ENCODE assay signal across 8 mouse cellular contexts in genomic region chr15:83172492-83173429, GRCm38 (mm10). TPM values are rescaled to one million over a fixed set of nuclear protein-coding genes. Genes with fewer than 3 reads are reported as not detected.
DNase-seq lines count a peak whose midpoint lies in the region; ATAC-seq and TF ChIP-seq lines count a peak whose summit lies in the region.

Cyb5r3 (minus strand) TSS chr15:83172592.

- H3K27me3 ChIP-seq in hindbrain, embryonic 14.5 days (ENCODE audit: control insufficient read depth, insufficient read depth, low read length) = no peaks in the 10 kb centered on the region
- no peaks in the 10 kb centered on the region for H3K27me3 ChIP-seq in liver, embryonic 16.5 days (ENCODE audit: control insufficient read depth, insufficient read depth, low read depth, low read length)

- no peak for DNase-seq in left cerebral cortex, adult 18-20 months (ENCODE audit: low spot score in 2 of 2)
- DNase-seq in left cerebral cortex, adult 11 months (ENCODE audit: low spot score) = no peak
- no peak for DNase-seq in adrenal gland, postnatal 10 days
- DNase-seq in gastrocnemius, adult 2 months = no peak
- peak; percentile 37 for DNase-seq in hindbrain, embryonic 14.5 days (ENCODE audit: low spot score)
- no peak for DNase-seq in yolk sac, embryonic 10.5 days (ENCODE audit: low spot score)
- no peak for DNase-seq in urinary bladder, adult 18-20 months (ENCODE audit: low spot score in 2 of 2)

- peak within 1 kb of the TSS; percentile 94 for H3K9ac ChIP-seq in hindbrain, embryonic 14.5 days
- peak within 1 kb of the TSS; percentile 98 for H3K9ac ChIP-seq in liver, embryonic 16.5 days (ENCODE audit: low read depth, low read length)

- intact Hi-C loops in gastrocnemius, adult 2 months (cut with DNase I) = loop anchor here (2.0 kb wide), 2 partner anchors 16 to 24 kb away; partner anchors contain the start of gene Poldip3

- H3K4me3 ChIP-seq in gastrocnemius, adult 2 months = peak within 1 kb of the TSS; percentile 98
- H3K4me3 ChIP-seq in hindbrain, embryonic 14.5 days (replicated peaks; ENCODE audit: low read length) = peak within 1 kb of the TSS; percentile 97
- peak within 1 kb of the TSS; percentile 98 for H3K4me3 ChIP-seq in liver, embryonic 16.5 days (ENCODE audit: low read depth, low read length)

- peak within 1 kb of the TSS; percentile 91 for H3K4me2 ChIP-seq in hindbrain, embryonic 14.5 days (replicated peaks)
- H3K4me2 ChIP-seq in liver, embryonic 16.5 days (ENCODE audit: low read depth, low read length) = peak within 1 kb of the TSS; percentile 91

- H3K4me1 ChIP-seq in hindbrain, embryonic 14.5 days (replicated peaks; ENCODE audit: control insufficient read depth, insufficient read depth, low read length) = peaks cover 17% of the 10 kb centered on the region
- peaks cover 49% of the 10 kb centered on the region for H3K4me1 ChIP-seq in liver, embryonic 16.5 days (ENCODE audit: control insufficient read depth, low read depth, low read length)

- ATAC-seq in hindbrain, embryonic 14.5 days (ENCODE audit: low FRiP score) = peak; percentile 68
- peak; percentile 26 for ATAC-seq in liver, embryonic 16.5 days (ENCODE audit: low read depth)

- no peak for TF ChIP-seq CTCF in gastrocnemius, adult 2 months (IDR thresholded peaks at IDR 0.05)

- no peaks in the 10 kb centered on the region for H3K9me3 ChIP-seq in hindbrain, embryonic 14.5 days (ENCODE audit: control insufficient read depth, low read length)
- H3K9me3 ChIP-seq in liver, embryonic 16.5 days (replicated peaks; ENCODE audit: control insufficient read depth, low read length) = no peaks in the 10 kb centered on the region

- WGBS in hindbrain, embryonic 14.5 days = 34% methylated on average over 28 of the region's 28 CpGs
- WGBS in liver, embryonic 16.5 days (ENCODE audit: insufficient replicate concordance) = 32% methylated on average over 28 of the region's 28 CpGs

- no peaks in the 10 kb centered on the region for H3K36me3 ChIP-seq in hindbrain, embryonic 14.5 days (replicated peaks; ENCODE audit: control insufficient read depth, insufficient read depth)
- H3K36me3 ChIP-seq in liver, embryonic 16.5 days (ENCODE audit: control insufficient read depth, insufficient read depth) = no peaks in the 10 kb centered on the region

- H3K27ac ChIP-seq in gastrocnemius, adult 2 months = peak within 1 kb of the TSS; percentile 94
- H3K27ac ChIP-seq in hindbrain, embryonic 14.5 days = peak within 1 kb of the TSS; percentile 92
- peak within 1 kb of the TSS; percentile 95 for H3K27ac ChIP-seq in liver, embryonic 16.5 days (ENCODE audit: low read length)

RNA-seq across cellular contexts. Expression of gene Cyb5r3, which starts in this region (rescaled TPM):
- 10 to 100 TPM; 60.3 to 68.1 TPM for total RNA-seq in left cerebral cortex, adult 18-20 months (2021)
- 100 to 1,000 TPM; 176 to 199 TPM for total RNA-seq in adrenal gland, postnatal 10 days (2021)
- 10 to 100 TPM; 39.2 to 43.1 TPM for total RNA-seq in gastrocnemius, adult 2 months (2021)
- polyA plus RNA-seq in hindbrain, embryonic 14.5 days (2014; fragmentation: Nextera tagmentation; extraction: Ambion mirVana) = 112 and 129 TPM in 2 replicates
- polyA plus RNA-seq in liver, embryonic 16.5 days (2015; fragmentation: Nextera tagmentation; extraction: Ambion mirVana) = 142 and 171 TPM in 2 replicates
